Mouse (Mus musculus) MEL (cell line): ENCODE measurements around the gene Flt3l. TPM values are rescaled to one million over a fixed set of nuclear protein-coding genes. Genes with fewer than 3 reads are reported as not detected.

Source experiments
- DNase-seq: peaks from one replicate; pipeline ENCODE4 v3.0.0; 2011; ENCODE audit warnings: low read depth, low spot score
- H3K27ac ChIP-seq: 2 replicates; pipeline ENCODE4 v1.5.1; 2012; ENCODE audit warnings: low read depth, mild to moderate bottlenecking, control low read depth, low read length, moderate library complexity; ENCODE audit not compliant: control insufficient read depth
- H3K27me3 ChIP-seq, 2 experiments: fragments of 150-350 bp in 1 of 2; sonication (generic) in 1 of 2; 2 replicates each; pipeline ENCODE4 v1.6.1; 2012; ENCODE audit warnings: low read length in 2 of 2, mild to moderate bottlenecking in 2 of 2, improper control_type of control experiment in 1 of 2, moderate library complexity in 1 of 2; ENCODE audit not compliant: insufficient read depth in 2 of 2, control insufficient read depth in 1 of 2
- H3K36me3 ChIP-seq, 2 experiments: 2 replicates each; pipeline ENCODE4 v1.6.1; 2012 to 2014; ENCODE audit warnings: low read length in 2 of 2, improper control_type of control experiment in 1 of 2, inconsistent platforms in 1 of 2, mild to moderate bottlenecking in 1 of 2; ENCODE audit not compliant: insufficient read depth in 2 of 2, control insufficient read depth in 1 of 2
- H3K4me1 ChIP-seq, 2 experiments: fragments of 150-350 bp in 1 of 2; sonication (generic) in 1 of 2; 2 replicates each; pipeline ENCODE4 v1.6.1; 2012; ENCODE audit warnings: low read length in 2 of 2, improper control_type of control experiment in 1 of 2, mild to moderate bottlenecking in 1 of 2; ENCODE audit not compliant: insufficient read depth in 2 of 2, control insufficient read depth in 1 of 2
- H3K4me3 ChIP-seq, 2 experiments: fragments of 150-350 bp in 1 of 2; sonication (generic) in 1 of 2; 2 replicates each; pipeline ENCODE4 v1.5.1; 2012; ENCODE audit warnings: low read depth in 2 of 2, low read length in 2 of 2, mild to moderate bottlenecking in 2 of 2, moderate library complexity in 2 of 2, control low read depth in 1 of 2, improper control_type of control experiment in 1 of 2; ENCODE audit not compliant: control insufficient read depth in 1 of 2, insufficient read depth in 1 of 2
- H3K79me2 ChIP-seq: 2 replicates; pipeline ENCODE4 v1.6.1; 2012; ENCODE audit warnings: mild to moderate bottlenecking, low read length, moderate library complexity; ENCODE audit not compliant: control insufficient read depth, poor library complexity, insufficient read depth
- H3K9ac ChIP-seq: 2 replicates; pipeline ENCODE4 v1.6.1; 2012; ENCODE audit warnings: low read depth, mild to moderate bottlenecking, control low read depth, low read length, moderate library complexity; ENCODE audit not compliant: control insufficient read depth, poor library complexity, severe bottlenecking
- H3K9me3 ChIP-seq: fragments of 150-350 bp; sonication (generic); replicated peaks from 2 replicates; pipeline ENCODE4 v1.6.1; 2012; ENCODE audit warnings: mild to moderate bottlenecking, low read length, improper control_type of control experiment, moderate library complexity; ENCODE audit not compliant: insufficient read depth
- BHLHE40 ChIP-seq: IDR thresholded peaks from 2 replicates; pipeline ENCODE4 v1.6.1; 2012; ENCODE audit warnings: low read depth, mild to moderate bottlenecking, inconsistent platforms, low read length, improper control_type of control experiment, borderline replicate concordance
- CTCF ChIP-seq, 3 experiments: IDR thresholded peaks in 2 of 3; conservative IDR thresholded peaks in 1 of 3; 2 replicates each; pipeline ENCODE4 v1.5.1; 2011 to 2012; ENCODE audit warnings: low read length in 3 of 3, low read depth in 2 of 3, mild to moderate bottlenecking in 2 of 3, improper control_type of control experiment in 1 of 3, inconsistent platforms in 1 of 3, mixed read lengths in 1 of 3, moderate library complexity in 1 of 3; ENCODE audit not compliant: control insufficient read depth in 1 of 3, insufficient read depth in 1 of 3, poor library complexity in 1 of 3, severe bottlenecking in 1 of 3
- ELF1 ChIP-seq: IDR thresholded peaks from 2 replicates; pipeline ENCODE4 v1.6.1; 2014; ENCODE audit warnings: low read depth, mild to moderate bottlenecking, inconsistent platforms, low read length, improper control_type of control experiment, moderate library complexity
- EP300 ChIP-seq, 2 experiments: IDR thresholded peaks; 2 replicates each; pipeline ENCODE4 v1.6.1; 2011; ENCODE audit warnings: improper control_type of control experiment in 2 of 2, low read length in 2 of 2, low read depth in 1 of 2, mild to moderate bottlenecking in 1 of 2
- JUND ChIP-seq: IDR thresholded peaks from 2 replicates; pipeline ENCODE4 v1.6.1; 2011; ENCODE audit warnings: low read depth, mild to moderate bottlenecking, improper control_type of control experiment, low read length
- MAFK ChIP-seq: IDR thresholded peaks from 2 replicates; pipeline ENCODE4 v1.6.1; 2011; ENCODE audit warnings: low read depth, mild to moderate bottlenecking, low read length, improper control_type of control experiment, borderline replicate concordance
- MXI1 ChIP-seq: IDR thresholded peaks from 2 replicates; pipeline ENCODE4 v1.6.1; 2011; ENCODE audit warnings: mild to moderate bottlenecking, low read depth, low read length, improper control_type of control experiment
- NELFE ChIP-seq: IDR thresholded peaks from 2 replicates; pipeline ENCODE4 v1.6.1; 2011; ENCODE audit warnings: low read depth, low read length, improper control_type of control experiment
- POLR2A ChIP-seq, 2 experiments: IDR thresholded peaks; 2 replicates each; pipeline ENCODE4 v1.6.1; 2011 to 2012; ENCODE audit warnings: low read length in 2 of 2, mild to moderate bottlenecking in 2 of 2, control low read depth in 1 of 2, improper control_type of control experiment in 1 of 2, low read depth in 1 of 2, moderate library complexity in 1 of 2; ENCODE audit not compliant: control insufficient read depth in 1 of 2, insufficient read depth in 1 of 2, poor library complexity in 1 of 2
- RAD21 ChIP-seq: IDR thresholded peaks from 2 replicates; pipeline ENCODE4 v1.6.1; 2011; ENCODE audit warnings: mild to moderate bottlenecking, low read depth, low read length, improper control_type of control experiment
- SMC3 ChIP-seq: IDR thresholded peaks from 2 replicates; pipeline ENCODE4 v1.6.1; 2011; ENCODE audit warnings: low read depth, low read length, improper control_type of control experiment
- TAL1 ChIP-seq: IDR thresholded peaks from 2 replicates; pipeline ENCODE4 v1.6.1; 2012; ENCODE audit warnings: mild to moderate bottlenecking, inconsistent platforms, low read length, moderate library complexity, mixed read lengths
- TBP ChIP-seq: IDR thresholded peaks from 2 replicates; pipeline ENCODE4 v1.8.0; 2011; ENCODE audit warnings: low read depth, low read length, improper control_type of control experiment
- ZMIZ1 ChIP-seq: IDR thresholded peaks from 2 replicates; pipeline ENCODE4 v1.6.1; 2012; ENCODE audit warnings: low read depth, mild to moderate bottlenecking, inconsistent platforms, low read length, improper control_type of control experiment, moderate library complexity
- polyA plus RNA-seq, 2 experiments: library from polyadenylated mRNA; stranded (reverse) in 1 of 2; unstranded in 1 of 2; fragments of >175 nt in 1 of 2; fragments of >200 nt in 1 of 2; gene quantifications; 2 replicates each; pipeline versions ENCODE4 v1.2.1 to v1.2.4; 2012; ENCODE audit warnings: low replicate concordance in 2 of 2, low read depth in 1 of 2; ENCODE audit not compliant: insufficient read length in 2 of 2, insufficient read depth in 1 of 2, missing spikeins in 1 of 2
- total RNA-seq: library from RNA; depleted of rRNA; stranded (reverse); fragments of 300-350 nt; gene quantifications from 2 replicates; pipeline ENCODE4 v1.2.3, GENCODE M21; 2012

Gene Flt3l
- total and polyA plus RNA-seq, 3 experiments: 13.0 to 35.4 TPM; not detected in 1

- Histone ChIP-seq H3K4me1 (peaks cover 10 to 28% of the 10 kb centered on the region in 2 experiments), H3K36me3 (peaks cover 0 to 21% of the 10 kb centered on the region in 2 experiments; a peak in 2 of 4 replicates)
- TF ChIP-seq CTCF (IDR thresholded peaks at IDR 0.05 in 2 of 3, conservative IDR thresholded peaks at IDR 0.05 in 1 of 3; ENCODE audit: control insufficient read depth in 1 of 3, insufficient read depth in 1 of 3, low read depth in 2 of 3, low read length in 3 of 3, poor library complexity in 1 of 3, severe bottlenecking in 1 of 3): peak in 2 of 3 experiments; percentile 50 to 72; a peak in 4 of 6 replicates
- TF ChIP-seq RAD21: no peak
- 0 out of 4 replicates have a peak, but pooled peaks of 1 of the 2 experiments have one; percentile 32 for TF ChIP-seq POLR2A (IDR thresholded peaks at IDR 0.05; ENCODE audit: control insufficient read depth in 1 of 2, insufficient read depth in 1 of 2, low read depth in 1 of 2, low read length in 2 of 2, poor library complexity in 1 of 2)
- TF ChIP-seq, all 39 proteins: peak for 2
- H3K4me3 ChIP-seq: no peak overlapping the region
- H3K9ac ChIP-seq: no peak overlapping the region; the same call in 1 of the 2 replicates
- peaks cover 12% of the 10 kb centered on the region for H3K79me2 ChIP-seq
- H3K27me3 ChIP-seq: no peaks in the 10 kb centered on the region
- H3K9me3 ChIP-seq: no peaks in the 10 kb centered on the region
- peak; percentile 84 for DNase-seq
- H3K27ac ChIP-seq: no peak overlapping the region
Observed at GRCm38 (mm10) chr7:45133446-45134159, 2.6 kb downstream of the Flt3l start.

- peaks cover 3 to 11% of the 10 kb centered on the region in 2 experiments; a peak in 3 of 4 replicates for H3K36me3 ChIP-seq
- no peak overlapping the region for H3K27ac ChIP-seq
- no peaks in the 10 kb centered on the region for H3K9me3 ChIP-seq
- H3K4me3 ChIP-seq: no peak overlapping the region
- TF ChIP-seq JUND: no peak
- no peak for TF ChIP-seq SMC3
- no peak for TF ChIP-seq EP300 (IDR thresholded peaks at IDR 0.05; ENCODE audit: low read depth in 1 of 2, low read length in 2 of 2)
- no peak for TF ChIP-seq ELF1
- no peak for TF ChIP-seq BHLHE40
- no peak for TF ChIP-seq CTCF (IDR thresholded peaks at IDR 0.05 in 2 of 3, conservative IDR thresholded peaks at IDR 0.05 in 1 of 3; ENCODE audit: control insufficient read depth in 1 of 3, insufficient read depth in 1 of 3, low read depth in 2 of 3, low read length in 3 of 3, poor library complexity in 1 of 3, severe bottlenecking in 1 of 3)
- TF ChIP-seq MXI1: no peak
- TF ChIP-seq ZMIZ1: no peak
- no peak for TF ChIP-seq TAL1
- no peak for TF ChIP-seq TBP
- TF ChIP-seq MAFK: no peak
- TF ChIP-seq NELFE: no peak
- TF ChIP-seq, all 39 proteins: peak for 0
- peaks cover 0 to 16% of the 10 kb centered on the region in 2 experiments; a peak in 3 of 4 replicates for H3K4me1 ChIP-seq
- no peak for DNase-seq
- H3K27me3 ChIP-seq: no peaks in the 10 kb centered on the region
- H3K79me2 ChIP-seq: peaks cover 30% of the 10 kb centered on the region
- H3K9ac ChIP-seq: no peak overlapping the region
Observed at GRCm38 (mm10) chr7:45131850-45132249, 4.4 kb downstream of the Flt3l start.
